Mouse (Mus musculus) testis, adult 2 months (tissue): ENCODE data around the gene Atox1. TPM values are rescaled to one million over a fixed set of nuclear protein-coding genes. Genes with fewer than 3 reads are reported as not detected.

Experiments
- H3K27ac ChIP-seq: fragments of 200-500 bp; 2 replicates; pipeline ENCODE4 v1.5.1; 2012; ENCODE audit warnings: low read depth, low read length; ENCODE audit not compliant: control insufficient read depth, insufficient read depth
- H3K27me3 ChIP-seq: fragments of 200-500 bp; 2 replicates; pipeline ENCODE4 v1.6.1; 2012; ENCODE audit warnings: mild to moderate bottlenecking, low read length, moderate library complexity; ENCODE audit not compliant: control insufficient read depth, insufficient read depth
- H3K36me3 ChIP-seq: fragments of 200-500 bp; 2 replicates; pipeline ENCODE4 v1.6.1; 2012; ENCODE audit warnings: mild to moderate bottlenecking, low read length; ENCODE audit not compliant: control insufficient read depth, insufficient read depth
- H3K4me1 ChIP-seq: fragments of 200-500 bp; 2 replicates; pipeline ENCODE4 v1.6.1; 2012; ENCODE audit warnings: low read length; ENCODE audit not compliant: control insufficient read depth, insufficient read depth
- H3K4me3 ChIP-seq: fragments of 200-500 bp; 2 replicates; pipeline ENCODE4 v1.5.1; 2012; ENCODE audit warnings: low read depth, mild to moderate bottlenecking, low read length, moderate library complexity, mixed read lengths; ENCODE audit not compliant: control insufficient read depth
- CTCF ChIP-seq: fragments of 200-500 bp; IDR thresholded peaks from 2 replicates; pipeline ENCODE4 v1.5.1; 2012; ENCODE audit warnings: low read depth, mild to moderate bottlenecking, inconsistent platforms, low read length, moderate library complexity; ENCODE audit not compliant: control insufficient read depth, insufficient read depth, insufficient replicate concordance
- POLR2A ChIP-seq: fragments of 200-500 bp; IDR thresholded peaks from 2 replicates; pipeline ENCODE4 v1.6.1; 2012; ENCODE audit warnings: low read depth, mild to moderate bottlenecking, inconsistent platforms, low read length, moderate library complexity; ENCODE audit not compliant: control insufficient read depth
- polyA plus RNA-seq: library from polyadenylated mRNA; depleted of rRNA; stranded (reverse); fragments of >200 nt; gene quantifications from 2 replicates; pipeline ENCODE4 v1.2.3, GENCODE M21; 2012

The Atox1 gene
- polyA plus RNA-seq, 1 experiment, result 142 TPM

DNA sequence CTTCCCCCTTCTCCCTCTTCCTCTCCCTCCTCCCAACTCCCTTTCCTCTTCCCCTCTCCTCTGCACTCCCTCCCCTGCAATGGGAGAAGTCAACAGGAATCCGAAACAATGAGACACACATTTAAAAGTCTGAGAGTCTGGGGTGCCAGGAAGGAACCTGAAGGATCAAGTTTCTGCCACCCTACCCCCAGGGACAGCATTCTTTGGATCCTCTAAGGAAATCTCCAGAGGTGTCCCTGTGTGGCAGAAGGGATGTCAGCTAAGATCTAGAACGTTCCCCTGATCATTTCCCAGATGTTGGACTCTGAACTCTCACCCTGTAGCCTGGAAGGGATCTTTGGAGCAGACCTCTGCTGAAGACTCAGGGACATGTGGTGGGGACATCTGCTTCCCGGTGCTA is 50.5 kb downstream of the Atox1 start:
- H3K4me1 ChIP-seq, result peaks cover 4% of the 10 kb centered on the region
- no peaks in the 10 kb centered on the region for H3K36me3 ChIP-seq
- H3K27ac ChIP-seq, result no peak overlapping the region
- no peak overlapping the region for H3K4me3 ChIP-seq
- no peak for TF ChIP-seq POLR2A
- TF ChIP-seq CTCF, result no peak
- H3K27me3 ChIP-seq, result no peaks in the 10 kb centered on the region

- Histone ChIP-seq H3K4me1 (peaks cover 3% of the 10 kb centered on the region), H3K4me3 (no peak overlapping the region), H3K27ac (no peak overlapping the region; the same call in 1 of the 2 replicates), H3K36me3 (no peaks in the 10 kb centered on the region), H3K27me3 (no peaks in the 10 kb centered on the region)
- TF ChIP-seq CTCF, result no peak
- no peak for TF ChIP-seq POLR2A
These were observed 51.0 kb downstream of the Atox1 start for GRCm38 (mm10) chr11:55410005-55410404.

GRCm38 (mm10) chr11:55407133-55407532 is 53.9 kb downstream of the Atox1 start:
- TF ChIP-seq CTCF (no peak), POLR2A (no peak)
- no peaks in the 10 kb centered on the region for H3K36me3 ChIP-seq
- H3K4me3 ChIP-seq, result no peak overlapping the region
- H3K27me3 ChIP-seq, result no peaks in the 10 kb centered on the region
- H3K4me1 ChIP-seq, result peaks cover 3% of the 10 kb centered on the region
- peak overlapping the region; percentile 57; the same call in 1 of the 2 replicates for H3K27ac ChIP-seq

- no peak for TF ChIP-seq CTCF
- TF ChIP-seq POLR2A, result no peak
- Histone ChIP-seq H3K4me3 (no peak overlapping the region), H3K36me3 (no peaks in the 10 kb centered on the region), H3K27me3 (no peaks in the 10 kb centered on the region), H3K4me1 (peaks cover 3% of the 10 kb centered on the region), H3K27ac (peak overlapping the region; percentile 43; the same call in 1 of the 2 replicates)
These were observed 55.2 kb downstream of the Atox1 start for GRCm38 (mm10) chr11:55405601-55406469.

GRCm38 (mm10) chr11:55404659-55405457 is 56.2 kb downstream of the Atox1 start:
- no peak for TF ChIP-seq POLR2A
- no peak for TF ChIP-seq CTCF
- H3K27ac ChIP-seq, result no peak overlapping the region
- no peaks in the 10 kb centered on the region for H3K27me3 ChIP-seq
- no peak overlapping the region for H3K4me3 ChIP-seq
- peaks cover 3% of the 10 kb centered on the region for H3K4me1 ChIP-seq
- H3K36me3 ChIP-seq, result no peaks in the 10 kb centered on the region

GRCm38 (mm10) chr11:55400863-55401262 is 60.2 kb downstream of the Atox1 start:
- H3K36me3 ChIP-seq, result no peaks in the 10 kb centered on the region
- no peak overlapping the region for H3K27ac ChIP-seq
- H3K4me3 ChIP-seq, result no peak overlapping the region
- no peaks in the 10 kb centered on the region; the same call in 1 of the 2 replicates for H3K4me1 ChIP-seq
- TF ChIP-seq CTCF (no peak), POLR2A (no peak)
- no peaks in the 10 kb centered on the region for H3K27me3 ChIP-seq

DNA sequence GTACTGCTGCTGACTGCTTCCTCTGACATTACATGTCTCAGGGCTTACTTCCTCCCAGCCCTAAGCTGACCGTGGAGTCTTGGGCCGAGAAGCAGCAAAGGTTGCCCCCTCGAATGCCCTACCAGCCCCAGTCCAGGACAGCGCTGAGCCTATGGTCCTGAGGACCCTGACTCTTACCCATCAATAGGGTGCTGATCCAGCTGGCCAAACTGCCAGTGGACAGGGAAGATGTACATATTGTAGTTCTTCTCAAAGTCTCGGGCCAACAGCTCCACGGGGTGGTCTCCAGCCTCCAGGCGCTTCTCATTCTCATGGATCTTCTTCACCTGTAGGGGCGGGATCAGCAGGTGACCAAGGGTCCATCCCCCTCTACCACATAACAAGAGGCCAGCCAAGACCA is 62.7 kb downstream of the Atox1 start:
- Histone ChIP-seq H3K27me3 (no peaks in the 10 kb centered on the region), H3K36me3 (no peaks in the 10 kb centered on the region), H3K4me3 (no peak overlapping the region), H3K4me1 (no peaks in the 10 kb centered on the region; the same call in 1 of the 2 replicates), H3K27ac (no peak overlapping the region)
- TF ChIP-seq POLR2A (no peak), CTCF (no peak)
